Mouse (Mus musculus): Measurements from ENCODE around the gene Rfx2. TPM values are rescaled to one million over a fixed set of nuclear protein-coding genes. Genes with fewer than 3 reads are reported as not detected.

Rfx2 gene
- polyA plus RNA-seq, 1 experiment from 2014 or later = 6.3 TPM

GRCm38 (mm10) chr17:56829795-56830194 is 1.0 kb downstream of the Rfx2 start:
- Histone ChIP-seq H3K27ac (replicated peaks) (no peak overlapping the region), H3K27me3 (peaks cover 39% of the 10 kb centered on the region)
- no peak for ATAC-seq (ENCODE audit: low FRiP score, low read depth)

GRCm38 (mm10) chr17:56829171-56829570 is 1.6 kb downstream of the Rfx2 start:
- peaks cover 16% of the 10 kb centered on the region for H3K4me1 ChIP-seq
- no peak for ATAC-seq (ENCODE audit: low FRiP score, low read depth)
- no peak overlapping the region for H3K27ac ChIP-seq (replicated peaks)
- WGBS = 21% methylated on average over 11 of the region's 11 CpGs
- peak overlapping the region; percentile 73 for H3K4me2 ChIP-seq (replicated peaks)
- 0 out of 2 replicates have a peak overlapping the region, but pooled peaks have one; percentile 52 for H3K9ac ChIP-seq (replicated peaks)
- H3K4me3 ChIP-seq = peak overlapping the region; percentile 74
- no peaks in the 10 kb centered on the region for H3K36me3 ChIP-seq
- H3K9me3 ChIP-seq = no peaks in the 10 kb centered on the region
- peaks cover 39% of the 10 kb centered on the region for H3K27me3 ChIP-seq

More at GRCm38 (mm10) chr17:56829795-56830194, 1.0 kb downstream of the Rfx2 start:
- Histone ChIP-seq H3K4me2 (replicated peaks) (peak overlapping the region; percentile 73), H3K4me3 (peak overlapping the region; percentile 74), H3K9ac (replicated peaks) (peak overlapping the region; percentile 52), H3K9me3 (no peaks in the 10 kb centered on the region), H3K36me3 (no peaks in the 10 kb centered on the region), H3K4me1 (peaks cover 16% of the 10 kb centered on the region)
- WGBS = under 1% methylated on average over 27 of the region's 27 CpGs

- 90% methylated on average over 2 of the region's 2 CpGs for WGBS
- peaks cover 16% of the 10 kb centered on the region for H3K4me1 ChIP-seq
- peaks cover 29% of the 10 kb centered on the region for H3K27me3 ChIP-seq
- H3K36me3 ChIP-seq = no peaks in the 10 kb centered on the region
- ATAC-seq (ENCODE audit: low FRiP score, low read depth) = no peak
- H3K4me2 ChIP-seq (replicated peaks) = no peak overlapping the region
- no peaks in the 10 kb centered on the region for H3K9me3 ChIP-seq
- H3K4me3 ChIP-seq = no peak overlapping the region
- H3K9ac ChIP-seq (replicated peaks) = no peak overlapping the region
- no peak overlapping the region for H3K27ac ChIP-seq (replicated peaks)
Measured at GRCm38 (mm10) chr17:56826718-56827117, 4.1 kb downstream of the Rfx2 start.

GRCm38 (mm10) chr17:56823352-56823751 is 7.5 kb downstream of the Rfx2 start:
- Histone ChIP-seq H3K27me3 (peaks cover 27% of the 10 kb centered on the region), H3K4me3 (no peak overlapping the region), H3K36me3 (no peaks in the 10 kb centered on the region), H3K27ac (replicated peaks) (no peak overlapping the region), H3K9ac (replicated peaks) (no peak overlapping the region), H3K9me3 (no peaks in the 10 kb centered on the region), H3K4me2 (replicated peaks) (no peak overlapping the region), H3K4me1 (peaks cover 5% of the 10 kb centered on the region; the same call in 1 of the 2 replicates)
- ATAC-seq (ENCODE audit: low FRiP score, low read depth) = no peak
- 79% methylated on average over 2 of the region's 2 CpGs for WGBS

GRCm38 (mm10) chr17:56822380-56822779 is 8.4 kb downstream of the Rfx2 start:
- no peak for ATAC-seq (ENCODE audit: low FRiP score, low read depth)
- Histone ChIP-seq H3K4me3 (no peak overlapping the region), H3K27me3 (peaks cover 24% of the 10 kb centered on the region), H3K9ac (replicated peaks) (no peak overlapping the region), H3K27ac (replicated peaks) (no peak overlapping the region), H3K9me3 (no peaks in the 10 kb centered on the region), H3K4me1 (peaks cover 9% of the 10 kb centered on the region; the same call in 1 of the 2 replicates), H3K36me3 (no peaks in the 10 kb centered on the region), H3K4me2 (replicated peaks) (no peak overlapping the region)
- 91% methylated on average over 2 of the region's 2 CpGs for WGBS

- no peak overlapping the region for H3K4me2 ChIP-seq (replicated peaks)
- H3K27me3 ChIP-seq = peaks cover 43% of the 10 kb centered on the region
- H3K4me1 ChIP-seq = peaks cover 23% of the 10 kb centered on the region
- no peak overlapping the region for H3K9ac ChIP-seq (replicated peaks)
- 74% methylated on average over 8 of the region's 8 CpGs for WGBS
- ATAC-seq (ENCODE audit: low FRiP score, low read depth) = no peak
- no peaks in the 10 kb centered on the region for H3K9me3 ChIP-seq
- no peak overlapping the region for H3K4me3 ChIP-seq
- H3K36me3 ChIP-seq = no peaks in the 10 kb centered on the region
- H3K27ac ChIP-seq (replicated peaks) = no peak overlapping the region
Measured at GRCm38 (mm10) chr17:56819694-56820111, 11.1 kb downstream of the Rfx2 start.

- H3K4me2 ChIP-seq (replicated peaks) = no peak overlapping the region
- no peak overlapping the region for H3K4me3 ChIP-seq
- no peaks in the 10 kb centered on the region for H3K9me3 ChIP-seq
- H3K36me3 ChIP-seq = no peaks in the 10 kb centered on the region
- no peak overlapping the region for H3K27ac ChIP-seq (replicated peaks)
- H3K27me3 ChIP-seq = peaks cover 43% of the 10 kb centered on the region
- no peak for ATAC-seq (ENCODE audit: low FRiP score, low read depth)
- H3K9ac ChIP-seq (replicated peaks) = no peak overlapping the region
- 67% methylated on average over 6 of the region's 6 CpGs for WGBS
- peaks cover 27% of the 10 kb centered on the region for H3K4me1 ChIP-seq
Measured at GRCm38 (mm10) chr17:56819032-56819545, 11.7 kb downstream of the Rfx2 start.

- 35% methylated on average over 11 of the region's 11 CpGs for WGBS
- Histone ChIP-seq H3K9me3 (no peaks in the 10 kb centered on the region), H3K4me1 (peaks cover 34% of the 10 kb centered on the region), H3K9ac (replicated peaks) (no peak overlapping the region), H3K27ac (replicated peaks) (no peak overlapping the region), H3K36me3 (no peaks in the 10 kb centered on the region), H3K4me3 (no peak overlapping the region), H3K27me3 (peaks cover 52% of the 10 kb centered on the region), H3K4me2 (replicated peaks) (no peak overlapping the region)
- ATAC-seq (ENCODE audit: low FRiP score, low read depth) = no peak
Measured at GRCm38 (mm10) chr17:56818067-56818636, 12.7 kb downstream of the Rfx2 start.

GRCm38 (mm10) chr17:56815057-56815345 is 15.8 kb downstream of the Rfx2 start:
- Histone ChIP-seq H3K27ac (replicated peaks) (peak overlapping the region; percentile 85), H3K4me2 (replicated peaks) (peak overlapping the region; percentile 36), H3K27me3 (peaks cover 68% of the 10 kb centered on the region), H3K4me3 (no peak overlapping the region), H3K4me1 (peaks cover 46% of the 10 kb centered on the region), H3K36me3 (no peaks in the 10 kb centered on the region), H3K9me3 (no peaks in the 10 kb centered on the region), H3K9ac (replicated peaks) (no peak overlapping the region)
- WGBS = 38% methylated on average over 3 of the region's 3 CpGs
- ATAC-seq (ENCODE audit: low FRiP score, low read depth) = peak; percentile 13

- H3K27me3 ChIP-seq = peaks cover 65% of the 10 kb centered on the region
- peak; percentile 79 for ATAC-seq (ENCODE audit: low FRiP score, low read depth)
- H3K9ac ChIP-seq (replicated peaks) = no peak overlapping the region
- H3K36me3 ChIP-seq = no peaks in the 10 kb centered on the region
- H3K4me3 ChIP-seq = no peak overlapping the region
- H3K27ac ChIP-seq (replicated peaks) = peak overlapping the region; percentile 85
- peaks cover 46% of the 10 kb centered on the region for H3K4me1 ChIP-seq
- no peaks in the 10 kb centered on the region for H3K9me3 ChIP-seq
- 5% methylated on average over 24 of the region's 24 CpGs for WGBS
- H3K4me2 ChIP-seq (replicated peaks) = peak overlapping the region; percentile 36
Measured at GRCm38 (mm10) chr17:56814316-56815056, 16.3 kb downstream of the Rfx2 start.

GRCm38 (mm10) chr17:56810245-56810644 is 20.6 kb downstream of the Rfx2 start:
- H3K36me3 ChIP-seq = no peaks in the 10 kb centered on the region
- peaks cover 47% of the 10 kb centered on the region for H3K27me3 ChIP-seq
- peak; percentile 45 for ATAC-seq (ENCODE audit: low FRiP score, low read depth)
- H3K4me3 ChIP-seq = no peak overlapping the region
- H3K27ac ChIP-seq (replicated peaks) = peak overlapping the region; percentile 69
- no peaks in the 10 kb centered on the region for H3K9me3 ChIP-seq
- H3K9ac ChIP-seq (replicated peaks) = peak overlapping the region; percentile 21; the same call in 1 of the 2 replicates
- 5% methylated on average over 3 of the region's 3 CpGs for WGBS
- H3K4me1 ChIP-seq = peaks cover 39% of the 10 kb centered on the region
- H3K4me2 ChIP-seq (replicated peaks) = peak overlapping the region; percentile 14; the same call in 1 of the 2 replicates

- WGBS = 9% methylated on average over 9 of the region's 9 CpGs
Measured at GRCm38 (mm10) chr17:56808518-56808917, 22.3 kb downstream of the Rfx2 start.

More at GRCm38 (mm10) chr17:56808518-56808917, 22.3 kb downstream of the Rfx2 start:
- Histone ChIP-seq H3K9me3 (no peaks in the 10 kb centered on the region), H3K4me1 (peaks cover 24% of the 10 kb centered on the region), H3K4me3 (no peak overlapping the region), H3K36me3 (no peaks in the 10 kb centered on the region), H3K27me3 (peaks cover 39% of the 10 kb centered on the region), H3K27ac (replicated peaks) (no peak overlapping the region), H3K9ac (replicated peaks) (no peak overlapping the region), H3K4me2 (replicated peaks) (no peak overlapping the region)
- ATAC-seq (ENCODE audit: low FRiP score, low read depth) = peak; percentile 79

All from midbrain, embryonic 12.5 days (tissue).